Comparison of ENCODE assay signal across 8 mouse cellular contexts in genomic region chr14:27096779-27097178, GRCm38 (mm10). TPM values are rescaled to one million over a fixed set of nuclear protein-coding genes. Genes with fewer than 3 reads are reported as not detected.
DNase-seq lines count a peak whose midpoint lies in the region; ATAC-seq and TF ChIP-seq lines count a peak whose summit lies in the region.

No protein-coding gene starts in this region.

- H3K4me2 ChIP-seq in kidney, embryonic 16.5 days (replicated peaks; ENCODE audit: low read depth, low read length), result no peak overlapping the region
- no peak overlapping the region for H3K4me2 ChIP-seq in limb, embryonic 14.5 days (replicated peaks; ENCODE audit: low read depth, low read length, severe bottlenecking)

- peaks cover 7% of the 10 kb centered on the region; the same call in 1 of the 2 replicates for H3K36me3 ChIP-seq in kidney, embryonic 16.5 days (ENCODE audit: insufficient read depth, low read length)
- H3K36me3 ChIP-seq in limb, embryonic 14.5 days (ENCODE audit: control insufficient read depth, insufficient read depth, low read length), result peaks cover 88% of the 10 kb centered on the region

- DNase-seq in CD4-positive, CD25-positive, alpha-beta regulatory T cell, adult 2 months (ENCODE audit: low read depth, low spot score), result peak; percentile 74
- peak; percentile 93 for DNase-seq in adipocyte (ENCODE audit: low spot score)
- peak; percentile 85 for DNase-seq in embryo, embryonic 9.5 days (ENCODE audit: extremely low spot score)
- peak; percentile 67 to 82 for DNase-seq in heart, adult 9 months (ENCODE audit: low spot score in 2 of 2)
- DNase-seq in limb, embryonic 14.5 days (ENCODE audit: low spot score), result peak; percentile 77
- peak; percentile 55 for DNase-seq in naive thymus-derived CD4-positive, alpha-beta T cell, adult 2 months (ENCODE audit: low read depth)
- peak; percentile 69 for DNase-seq in testis, postnatal 10 days (ENCODE audit: low spot score)

- H3K4me1 ChIP-seq in kidney, embryonic 16.5 days (ENCODE audit: insufficient read depth, low read length), result no peaks in the 10 kb centered on the region
- peaks cover 6% of the 10 kb centered on the region; the same call in 1 of the 2 replicates for H3K4me1 ChIP-seq in limb, embryonic 14.5 days (ENCODE audit: control insufficient read depth, insufficient read depth, low read length)

- no peak for TF ChIP-seq POLR2A in limb, embryonic 14.5 days (IDR thresholded peaks at IDR 0.05; ENCODE audit: borderline replicate concordance, extremely low read depth, insufficient read depth, insufficient read length)

- no peaks in the 10 kb centered on the region for H3K9me3 ChIP-seq in kidney, embryonic 16.5 days (ENCODE audit: low read length)
- H3K9me3 ChIP-seq in limb, embryonic 14.5 days (ENCODE audit: control insufficient read depth, low read length), result no peaks in the 10 kb centered on the region

- 26% methylated on average over 3 of the region's 3 CpGs for WGBS in kidney, embryonic 16.5 days
- WGBS in limb, embryonic 14.5 days, result 22% methylated on average over 3 of the region's 3 CpGs

- no peak overlapping the region for H3K9ac ChIP-seq in kidney, embryonic 16.5 days (replicated peaks; ENCODE audit: low read length)
- H3K9ac ChIP-seq in limb, embryonic 14.5 days (ENCODE audit: low read depth, low read length, severe bottlenecking), result no peak overlapping the region

- no peak overlapping the region for H3K27ac ChIP-seq in kidney, embryonic 16.5 days (ENCODE audit: low read length)
- no peak overlapping the region for H3K27ac ChIP-seq in limb, embryonic 14.5 days (replicated peaks; ENCODE audit: low read depth, low read length)

- no peak overlapping the region for H3K4me3 ChIP-seq in kidney, embryonic 16.5 days (ENCODE audit: low read length)
- H3K4me3 ChIP-seq in limb, embryonic 14.5 days (replicated peaks; ENCODE audit: low read length), result no peak overlapping the region

- H3K27me3 ChIP-seq in kidney, embryonic 16.5 days (ENCODE audit: insufficient read depth, low read length), result no peaks in the 10 kb centered on the region
- H3K27me3 ChIP-seq in limb, embryonic 14.5 days (ENCODE audit: control insufficient read depth, insufficient read depth, low read length), result no peaks in the 10 kb centered on the region

- ATAC-seq in kidney, embryonic 16.5 days (ENCODE audit: low FRiP score, low TSS enrichment), result peak; percentile 39; the same call in 1 of the 2 replicates
- ATAC-seq in limb, embryonic 14.5 days (ENCODE audit: low FRiP score, low read depth), result peak; percentile 66; the same call in 1 of the 2 replicates

RNA-seq across cellular contexts. Expression of gene Arhgef3, which starts 17.9 kb away (rescaled TPM):
- 19.2 and 19.6 TPM in 2 replicates for polyA plus RNA-seq in kidney, embryonic 16.5 days (2015; fragmentation: Nextera tagmentation; extraction: Ambion mirVana)
- polyA plus RNA-seq in limb, embryonic 14.5 days (2012; rRNA removed), result 14.3 and 14.8 TPM in 2 replicates
- polyA plus RNA-seq in limb, embryonic 14.5 days (2014; fragmentation: Nextera tagmentation; extraction: Ambion mirVana), result 22.5 and 26.1 TPM in 2 replicates

RNA-seq across cellular contexts. Expression of gene Il17rd, which starts 58.0 kb away (rescaled TPM):
- polyA plus RNA-seq in kidney, embryonic 16.5 days (2015; fragmentation: Nextera tagmentation; extraction: Ambion mirVana), result 5.4 and 6.3 TPM in 2 replicates
- polyA plus RNA-seq in limb, embryonic 14.5 days (2012; rRNA removed), result 15.4 and 19.1 TPM in 2 replicates
- polyA plus RNA-seq in limb, embryonic 14.5 days (2014; fragmentation: Nextera tagmentation; extraction: Ambion mirVana), result 6.0 and 9.3 TPM in 2 replicates
